Mouse (Mus musculus): ENCODE results near the gene Adamtsl2. TPM values are rescaled to one million over a fixed set of nuclear protein-coding genes. Genes with fewer than 3 reads are reported as not detected.

The Adamtsl2 gene
- polyA plus RNA-seq, 1 experiment, result not detected

DNA sequence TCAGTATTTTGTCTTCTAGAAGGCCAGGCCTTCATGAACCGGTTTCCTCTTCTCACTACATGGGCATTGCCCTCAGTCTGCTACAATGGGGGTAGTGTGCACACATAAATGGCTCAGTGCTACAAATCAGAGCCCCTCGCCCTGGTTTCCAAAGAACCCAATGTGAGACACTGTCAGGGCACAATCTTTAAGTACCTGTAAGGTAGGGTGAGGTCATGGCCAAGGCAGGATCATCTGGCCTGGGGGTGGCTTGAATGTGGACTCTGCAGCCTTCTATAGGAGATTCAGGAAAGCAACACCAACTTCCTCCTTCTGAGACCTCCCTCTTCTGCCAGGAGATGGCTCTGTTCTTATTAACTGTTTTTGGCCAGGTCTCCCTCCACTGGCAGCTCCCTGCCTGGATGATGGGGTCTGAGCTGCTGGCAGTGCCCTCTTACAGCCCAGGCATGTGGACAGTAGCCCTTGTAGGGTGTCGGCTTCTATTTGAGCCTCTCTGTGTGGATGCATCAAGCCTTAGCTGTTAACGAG is 7.4 kb downstream of the Adamtsl2 start:
- Histone ChIP-seq H3K4me3 (ENCODE audit: low read depth, low read length) (no peak overlapping the region), H3K9me3 (replicated peaks; ENCODE audit: control insufficient read depth, insufficient read depth, low read length, poor library complexity, severe bottlenecking) (no peaks in the 10 kb centered on the region), H3K36me3 (ENCODE audit: control insufficient read depth, insufficient read depth, low read length, poor library complexity, severe bottlenecking) (no peaks in the 10 kb centered on the region), H3K27me3 (ENCODE audit: control insufficient read depth, insufficient read depth, low read length, poor library complexity, severe bottlenecking) (no peaks in the 10 kb centered on the region), H3K9ac (ENCODE audit: low read depth, poor library complexity, severe bottlenecking) (no peak overlapping the region), H3K27ac (ENCODE audit: insufficient read depth, low read length) (no peak overlapping the region), H3K4me1 (ENCODE audit: control insufficient read depth, insufficient read depth, low read length) (no peaks in the 10 kb centered on the region)
- TF ChIP-seq CTCF (IDR thresholded peaks at IDR 0.05; ENCODE audit: low read depth, low read length) (no peak), EP300 (IDR thresholded peaks at IDR 0.05; ENCODE audit: insufficient read depth, low read depth, low read length) (no peak), POLR2A (IDR thresholded peaks at IDR 0.05; ENCODE audit: insufficient read depth, low read length) (no peak)

GRCm38 (mm10) chr2:27087581-27087980 is 8.4 kb downstream of the Adamtsl2 start:
- Histone ChIP-seq H3K9ac (ENCODE audit: low read depth, poor library complexity, severe bottlenecking) (no peak overlapping the region), H3K36me3 (ENCODE audit: control insufficient read depth, insufficient read depth, low read length, poor library complexity, severe bottlenecking) (no peaks in the 10 kb centered on the region), H3K27me3 (ENCODE audit: control insufficient read depth, insufficient read depth, low read length, poor library complexity, severe bottlenecking) (no peaks in the 10 kb centered on the region), H3K27ac (ENCODE audit: insufficient read depth, low read length) (no peak overlapping the region), H3K4me3 (ENCODE audit: low read depth, low read length) (no peak overlapping the region), H3K4me1 (ENCODE audit: control insufficient read depth, insufficient read depth, low read length) (no peaks in the 10 kb centered on the region), H3K9me3 (replicated peaks; ENCODE audit: control insufficient read depth, insufficient read depth, low read length, poor library complexity, severe bottlenecking) (0 out of 2 replicates have a peak, but pooled peaks cover 3% of the 10 kb centered on the region)
- TF ChIP-seq EP300 (IDR thresholded peaks at IDR 0.05; ENCODE audit: insufficient read depth, low read depth, low read length) (no peak), POLR2A (IDR thresholded peaks at IDR 0.05; ENCODE audit: insufficient read depth, low read length) (no peak), CTCF (IDR thresholded peaks at IDR 0.05; ENCODE audit: low read depth, low read length) (no peak)

- no peaks in the 10 kb centered on the region for H3K27me3 ChIP-seq (ENCODE audit: control insufficient read depth, insufficient read depth, low read length, poor library complexity, severe bottlenecking)
- H3K9ac ChIP-seq (ENCODE audit: low read depth, poor library complexity, severe bottlenecking), result no peak overlapping the region
- H3K4me1 ChIP-seq (ENCODE audit: control insufficient read depth, insufficient read depth, low read length), result no peaks in the 10 kb centered on the region
- H3K36me3 ChIP-seq (ENCODE audit: control insufficient read depth, insufficient read depth, low read length, poor library complexity, severe bottlenecking), result no peaks in the 10 kb centered on the region
- 0 out of 2 replicates have a peak, but pooled peaks cover 7% of the 10 kb centered on the region for H3K9me3 ChIP-seq (replicated peaks; ENCODE audit: control insufficient read depth, insufficient read depth, low read length, poor library complexity, severe bottlenecking)
- H3K4me3 ChIP-seq (ENCODE audit: low read depth, low read length), result no peak overlapping the region
- TF ChIP-seq EP300 (IDR thresholded peaks at IDR 0.05; ENCODE audit: insufficient read depth, low read depth, low read length), result no peak
- TF ChIP-seq CTCF (IDR thresholded peaks at IDR 0.05; ENCODE audit: low read depth, low read length), result no peak
- no peak for TF ChIP-seq POLR2A (IDR thresholded peaks at IDR 0.05; ENCODE audit: insufficient read depth, low read length)
- no peak overlapping the region for H3K27ac ChIP-seq (ENCODE audit: insufficient read depth, low read length)
These were observed 9.0 kb downstream of the Adamtsl2 start for GRCm38 (mm10) chr2:27088071-27088644.

DNA sequence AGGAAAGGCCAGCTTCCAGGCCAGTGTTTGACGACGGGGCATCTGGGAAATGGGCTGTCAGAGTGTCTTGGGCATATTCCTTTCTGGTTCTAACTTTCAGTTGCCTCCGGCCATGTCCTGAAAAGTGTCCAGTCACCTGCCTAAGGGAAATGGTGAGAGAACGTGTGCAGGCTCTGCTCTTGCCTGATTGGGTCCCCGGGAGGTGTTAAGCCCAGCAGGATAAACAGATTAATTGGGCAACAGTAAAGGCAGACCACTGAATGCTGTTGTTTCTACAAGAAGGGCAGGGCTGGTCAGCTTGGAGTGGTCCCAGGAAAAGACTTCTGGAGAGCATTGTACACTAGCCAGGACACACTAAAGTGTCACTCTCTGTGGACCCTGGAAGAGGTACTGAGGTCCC is 9.5 kb downstream of the Adamtsl2 start:
- Histone ChIP-seq H3K27me3 (ENCODE audit: control insufficient read depth, insufficient read depth, low read length, poor library complexity, severe bottlenecking) (no peaks in the 10 kb centered on the region), H3K4me3 (ENCODE audit: low read depth, low read length) (no peak overlapping the region), H3K9me3 (replicated peaks; ENCODE audit: control insufficient read depth, insufficient read depth, low read length, poor library complexity, severe bottlenecking) (0 out of 2 replicates have a peak, but pooled peaks cover 7% of the 10 kb centered on the region), H3K9ac (ENCODE audit: low read depth, poor library complexity, severe bottlenecking) (no peak overlapping the region), H3K36me3 (ENCODE audit: control insufficient read depth, insufficient read depth, low read length, poor library complexity, severe bottlenecking) (no peaks in the 10 kb centered on the region), H3K4me1 (ENCODE audit: control insufficient read depth, insufficient read depth, low read length) (no peaks in the 10 kb centered on the region), H3K27ac (ENCODE audit: insufficient read depth, low read length) (no peak overlapping the region)
- TF ChIP-seq CTCF (IDR thresholded peaks at IDR 0.05; ENCODE audit: low read depth, low read length) (no peak), EP300 (IDR thresholded peaks at IDR 0.05; ENCODE audit: insufficient read depth, low read depth, low read length) (no peak), POLR2A (IDR thresholded peaks at IDR 0.05; ENCODE audit: insufficient read depth, low read length) (no peak)

DNA sequence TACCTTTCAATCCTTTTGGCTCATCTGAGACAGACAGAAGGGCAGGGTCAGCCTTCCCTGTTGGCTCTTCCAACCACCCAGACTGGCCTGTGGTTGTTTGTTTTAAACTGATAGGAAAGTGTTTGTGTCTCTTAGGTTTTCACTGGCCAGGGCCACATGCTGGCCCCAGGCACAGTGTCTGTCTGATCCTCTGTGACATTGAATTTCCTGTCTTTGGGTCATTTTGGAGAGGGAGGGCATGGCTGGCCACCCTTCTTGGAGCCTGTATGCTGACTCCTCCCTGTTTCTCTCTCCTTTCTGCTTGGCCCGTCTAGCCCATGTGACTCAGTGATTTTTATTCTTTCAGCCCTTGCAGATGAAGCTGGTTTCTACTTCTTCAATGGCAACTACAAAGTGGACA is 10.1 kb downstream of the Adamtsl2 start:
- Histone ChIP-seq H3K36me3 (ENCODE audit: control insufficient read depth, insufficient read depth, low read length, poor library complexity, severe bottlenecking) (no peaks in the 10 kb centered on the region), H3K27me3 (ENCODE audit: control insufficient read depth, insufficient read depth, low read length, poor library complexity, severe bottlenecking) (no peaks in the 10 kb centered on the region), H3K4me1 (ENCODE audit: control insufficient read depth, insufficient read depth, low read length) (no peaks in the 10 kb centered on the region), H3K27ac (ENCODE audit: insufficient read depth, low read length) (no peak overlapping the region), H3K9me3 (replicated peaks; ENCODE audit: control insufficient read depth, insufficient read depth, low read length, poor library complexity, severe bottlenecking) (0 out of 2 replicates have a peak, but pooled peaks cover 7% of the 10 kb centered on the region), H3K9ac (ENCODE audit: low read depth, poor library complexity, severe bottlenecking) (no peak overlapping the region), H3K4me3 (ENCODE audit: low read depth, low read length) (no peak overlapping the region)
- TF ChIP-seq POLR2A (IDR thresholded peaks at IDR 0.05; ENCODE audit: insufficient read depth, low read length), result no peak
- no peak for TF ChIP-seq EP300 (IDR thresholded peaks at IDR 0.05; ENCODE audit: insufficient read depth, low read depth, low read length)
- TF ChIP-seq CTCF (IDR thresholded peaks at IDR 0.05; ENCODE audit: low read depth, low read length), result no peak

DNA sequence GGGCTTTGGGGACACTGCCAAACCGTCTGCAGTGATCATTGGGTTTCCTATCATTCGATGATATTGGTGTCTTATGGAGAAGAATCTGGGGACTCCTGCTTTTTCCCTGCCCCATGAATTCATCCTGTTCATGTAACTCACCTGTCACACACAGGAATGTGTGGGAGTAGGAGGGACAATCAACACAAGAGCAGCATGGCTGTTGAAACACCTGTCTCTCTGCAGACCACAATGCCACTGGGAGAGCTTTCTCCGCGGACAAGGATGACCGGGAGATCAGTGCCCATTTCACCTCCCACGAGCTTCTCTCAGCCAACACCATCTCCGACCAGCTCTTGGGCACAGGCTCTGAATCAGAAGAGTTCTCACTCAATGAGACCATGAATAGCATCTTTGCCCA is 16.0 kb downstream of the Adamtsl2 start:
- TF ChIP-seq CTCF (IDR thresholded peaks at IDR 0.05; ENCODE audit: low read depth, low read length) (no peak), EP300 (IDR thresholded peaks at IDR 0.05; ENCODE audit: insufficient read depth, low read depth, low read length) (no peak), POLR2A (IDR thresholded peaks at IDR 0.05; ENCODE audit: insufficient read depth, low read length) (no peak)
- Histone ChIP-seq H3K36me3 (ENCODE audit: control insufficient read depth, insufficient read depth, low read length, poor library complexity, severe bottlenecking) (no peaks in the 10 kb centered on the region), H3K27me3 (ENCODE audit: control insufficient read depth, insufficient read depth, low read length, poor library complexity, severe bottlenecking) (no peaks in the 10 kb centered on the region), H3K9ac (ENCODE audit: low read depth, poor library complexity, severe bottlenecking) (no peak overlapping the region), H3K27ac (ENCODE audit: insufficient read depth, low read length) (no peak overlapping the region), H3K4me3 (ENCODE audit: low read depth, low read length) (no peak overlapping the region), H3K9me3 (replicated peaks; ENCODE audit: control insufficient read depth, insufficient read depth, low read length, poor library complexity, severe bottlenecking) (0 out of 2 replicates have a peak, but pooled peaks cover 7% of the 10 kb centered on the region), H3K4me1 (ENCODE audit: control insufficient read depth, insufficient read depth, low read length) (no peaks in the 10 kb centered on the region)
